Comparison of ENCODE assay signal across 16 mouse cellular contexts in genomic region chr7:83474986-83475385, GRCm38 (mm10).
A peak's percentile ranks its signal among the peaks of the same experiment; 100 is the strongest.
DNase-seq lines count a peak whose midpoint lies in the region; ATAC-seq lines count a peak whose summit lies in the region.
"Had no signal": no experiment of that assay in that cellular context is flagged by ENCODE, and none has a peak within 500 bp of the region (broad histone marks: within the 10 kb centered on the region; RNA-seq: fewer than 3 reads in every experiment).

No protein-coding gene starts in this region.

- WGBS in heart, embryonic 14.5 days: 73% methylated on average over 3 of the region's 3 CpGs
- WGBS in midbrain, embryonic 11.5 days: 89% methylated on average over 3 of the region's 3 CpGs
- WGBS in midbrain, embryonic 13.5 days: 92% methylated on average over 3 of the region's 3 CpGs
- WGBS in intestine, embryonic 15.5 days: 46% methylated on average over 3 of the region's 3 CpGs
- 53% methylated on average over 3 of the region's 3 CpGs for WGBS in stomach, embryonic 16.5 days

- H3K4me3 ChIP-seq in heart, embryonic 14.5 days (ENCODE audit: control insufficient read depth in 1 of 2, insufficient read depth in 1 of 2, low read depth in 1 of 2, low read length in 2 of 2): no peak overlapping the region
- no peak overlapping the region for H3K4me3 ChIP-seq in midbrain, embryonic 11.5 days (ENCODE audit: low read depth, low read length)
- no peak overlapping the region for H3K4me3 ChIP-seq in midbrain, embryonic 13.5 days (replicated peaks)
- no peak overlapping the region for H3K4me3 ChIP-seq in intestine, embryonic 15.5 days (replicated peaks)
- H3K4me3 ChIP-seq in stomach, embryonic 16.5 days (replicated peaks; ENCODE audit: low read length): no peak overlapping the region
- H3K4me3 ChIP-seq: gastrocnemius, adult 2 months had no signal

- no peak overlapping the region for H3K9ac ChIP-seq in heart, embryonic 14.5 days (ENCODE audit: low read length)
- H3K9ac ChIP-seq in midbrain, embryonic 11.5 days (ENCODE audit: low read length): no peak overlapping the region
- no peak overlapping the region for H3K9ac ChIP-seq in midbrain, embryonic 13.5 days (replicated peaks)
- no peak overlapping the region for H3K9ac ChIP-seq in intestine, embryonic 15.5 days
- no peak overlapping the region for H3K9ac ChIP-seq in stomach, embryonic 16.5 days (ENCODE audit: low read length)

- no peak for ATAC-seq in heart, embryonic 14.5 days (ENCODE audit: insufficient number of reproducible peaks, insufficient read depth, low FRiP score, low read depth)
- ATAC-seq in midbrain, embryonic 11.5 days (ENCODE audit: low FRiP score): no peak
- no peak for ATAC-seq in midbrain, embryonic 13.5 days
- ATAC-seq in intestine, embryonic 15.5 days: 0 out of 2 replicates have a peak, but pooled peaks have one; percentile 25
- no peak for ATAC-seq in stomach, embryonic 16.5 days (ENCODE audit: insufficient read depth, low FRiP score)
- ATAC-seq: CD4-positive, CD25-positive, alpha-beta regulatory T cell, adult 4 months had no signal

- peaks cover 15 to 20% of the 10 kb centered on the region in 2 experiments for H3K4me1 ChIP-seq in heart, embryonic 14.5 days (ENCODE audit: control insufficient read depth in 2 of 2, insufficient read depth in 2 of 2, low read length in 2 of 2)
- no peaks in the 10 kb centered on the region for H3K4me1 ChIP-seq in midbrain, embryonic 11.5 days (ENCODE audit: control insufficient read depth, insufficient read depth, low read length)
- 0 out of 2 replicates have a peak, but pooled peaks cover 5% of the 10 kb centered on the region for H3K4me1 ChIP-seq in midbrain, embryonic 13.5 days (replicated peaks)
- peaks cover 19% of the 10 kb centered on the region for H3K4me1 ChIP-seq in intestine, embryonic 15.5 days (replicated peaks)
- peaks cover 27% of the 10 kb centered on the region for H3K4me1 ChIP-seq in stomach, embryonic 16.5 days (ENCODE audit: control insufficient read depth, insufficient read depth, low read length)

- DNase-seq in heart, adult 8-10 months (ENCODE audit: low spot score): no peak
- DNase-seq in midbrain, embryonic 11.5 days (ENCODE audit: low spot score, missing footprints): peak; percentile 81
- DNase-seq in retina, postnatal 1 day: no peak
- DNase-seq: adrenal gland, postnatal 14 days; heart, postnatal 10 days; kidney, adult 11 months; kidney, postnatal 25 days; lung, postnatal 10 days; thymus, postnatal 14 days had no signal

- no peaks in the 10 kb centered on the region for H3K27me3 ChIP-seq in heart, embryonic 14.5 days (ENCODE audit: control insufficient read depth, insufficient read depth, low read length)
- no peaks in the 10 kb centered on the region for H3K27me3 ChIP-seq in midbrain, embryonic 11.5 days (ENCODE audit: control insufficient read depth, insufficient read depth, low read length)
- H3K27me3 ChIP-seq in midbrain, embryonic 13.5 days: no peaks in the 10 kb centered on the region
- no peaks in the 10 kb centered on the region for H3K27me3 ChIP-seq in intestine, embryonic 15.5 days (replicated peaks)
- no peaks in the 10 kb centered on the region; the same call in 1 of the 2 replicates for H3K27me3 ChIP-seq in stomach, embryonic 16.5 days (ENCODE audit: control insufficient read depth, insufficient read depth, low read length)

- H3K36me3 ChIP-seq in heart, embryonic 14.5 days (ENCODE audit: control insufficient read depth, insufficient read depth, low read length): no peaks in the 10 kb centered on the region
- no peaks in the 10 kb centered on the region for H3K36me3 ChIP-seq in midbrain, embryonic 11.5 days (ENCODE audit: control insufficient read depth, insufficient read depth, low read length)
- H3K36me3 ChIP-seq in midbrain, embryonic 13.5 days: no peaks in the 10 kb centered on the region
- no peaks in the 10 kb centered on the region for H3K36me3 ChIP-seq in intestine, embryonic 15.5 days
- H3K36me3 ChIP-seq in stomach, embryonic 16.5 days (ENCODE audit: control insufficient read depth, insufficient read depth, low read length): no peaks in the 10 kb centered on the region

- no peaks in the 10 kb centered on the region for H3K9me3 ChIP-seq in heart, embryonic 14.5 days (ENCODE audit: control insufficient read depth, low read length)
- H3K9me3 ChIP-seq in midbrain, embryonic 11.5 days (ENCODE audit: control insufficient read depth, low read length): no peaks in the 10 kb centered on the region
- H3K9me3 ChIP-seq in midbrain, embryonic 13.5 days: no peaks in the 10 kb centered on the region
- H3K9me3 ChIP-seq in intestine, embryonic 15.5 days: no peaks in the 10 kb centered on the region
- no peaks in the 10 kb centered on the region for H3K9me3 ChIP-seq in stomach, embryonic 16.5 days (replicated peaks; ENCODE audit: control insufficient read depth, low read length)

- no peak overlapping the region for H3K4me2 ChIP-seq in heart, embryonic 14.5 days (ENCODE audit: low read length)
- H3K4me2 ChIP-seq in midbrain, embryonic 11.5 days: no peak overlapping the region
- H3K4me2 ChIP-seq in midbrain, embryonic 13.5 days (replicated peaks): no peak overlapping the region
- no peak overlapping the region for H3K4me2 ChIP-seq in intestine, embryonic 15.5 days (replicated peaks)
- H3K4me2 ChIP-seq in stomach, embryonic 16.5 days (ENCODE audit: low read depth, low read length): 0 out of 2 replicates have a peak overlapping the region, but pooled peaks have one; percentile 3
- H3K4me2 ChIP-seq: liver, embryonic 11.5 days had no signal

- peak overlapping the region; percentile 64 to 72; a peak in 3 of 4 replicates for H3K27ac ChIP-seq in heart, embryonic 14.5 days (replicated peaks in 1 of 2; ENCODE audit: control insufficient read depth in 1 of 2, insufficient read depth in 1 of 2, low read depth in 2 of 2, low read length in 2 of 2)
- no peak overlapping the region for H3K27ac ChIP-seq in midbrain, embryonic 11.5 days (ENCODE audit: low read depth, low read length)
- H3K27ac ChIP-seq in midbrain, embryonic 13.5 days: no peak overlapping the region
- H3K27ac ChIP-seq in intestine, embryonic 15.5 days: peak overlapping the region; percentile 68
- H3K27ac ChIP-seq in stomach, embryonic 16.5 days (ENCODE audit: low read length): peak overlapping the region; percentile 75
- H3K27ac ChIP-seq: gastrocnemius, adult 2 months had no signal

Comparison
In these comparisons a context has a peak if more than half of its experiments do, and no peak if none do; other contexts are left out.
1. H3K27ac ChIP-seq: peak in heart, embryonic 14.5 days (2 of 2), intestine, embryonic 15.5 days (single experiment) and stomach, embryonic 16.5 days (single experiment); none in midbrain, embryonic 11.5 days (single experiment) and midbrain, embryonic 13.5 days (single experiment).